Mouse (Mus musculus) olfactory bulb, adult 2 months (tissue): ENCODE data around the gene Evi5.

Experiments used
- CTCF ChIP-seq: fragments of 200-500 bp; IDR thresholded peaks from 2 replicates; pipeline ENCODE4 v1.5.1; 2012; ENCODE audit warnings: low read depth, mild to moderate bottlenecking, low read length, moderate library complexity; ENCODE audit not compliant: insufficient read depth
- POLR2A ChIP-seq: fragments of 200-500 bp; IDR thresholded peaks from 2 replicates; pipeline ENCODE4 v1.6.1; 2012; ENCODE audit warnings: mild to moderate bottlenecking, low read depth, low read length, moderate library complexity; ENCODE audit not compliant: insufficient read depth

- TF ChIP-seq CTCF (no peak), POLR2A (no peak)
Measured at GRCm38 (mm10) chr5:107777545-107777830, 97.4 kb downstream of the Evi5 start.
